Mouse (Mus musculus): Measurements from ENCODE around the gene Nxph4.

The Nxph4 gene

DNA sequence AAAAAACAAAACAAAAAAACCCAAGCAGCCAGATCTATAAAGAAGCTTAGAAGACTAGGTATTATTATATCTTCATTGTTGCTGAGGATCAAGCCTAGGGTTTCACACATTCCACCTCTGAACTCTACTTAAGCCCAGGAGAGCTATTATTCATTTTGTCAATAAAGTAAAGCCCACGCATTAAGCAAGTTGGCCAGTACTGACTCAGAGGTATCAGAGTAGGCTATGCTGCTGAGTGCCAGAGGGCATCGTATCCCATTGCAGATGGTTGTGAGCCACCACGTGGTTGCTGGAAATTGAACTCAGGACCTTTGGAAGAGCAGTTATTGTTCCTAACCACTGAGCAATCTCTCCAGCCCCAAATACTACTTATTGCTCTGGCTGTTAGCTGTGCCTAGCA lies 9.6 kb upstream of the Nxph4 start:
- in situ Hi-C loops (cut with MboI, MseI) = loop anchor here (5.0 kb wide), 1 partner anchor 37 kb away; no protein-coding TSS in a partner anchor

DNA sequence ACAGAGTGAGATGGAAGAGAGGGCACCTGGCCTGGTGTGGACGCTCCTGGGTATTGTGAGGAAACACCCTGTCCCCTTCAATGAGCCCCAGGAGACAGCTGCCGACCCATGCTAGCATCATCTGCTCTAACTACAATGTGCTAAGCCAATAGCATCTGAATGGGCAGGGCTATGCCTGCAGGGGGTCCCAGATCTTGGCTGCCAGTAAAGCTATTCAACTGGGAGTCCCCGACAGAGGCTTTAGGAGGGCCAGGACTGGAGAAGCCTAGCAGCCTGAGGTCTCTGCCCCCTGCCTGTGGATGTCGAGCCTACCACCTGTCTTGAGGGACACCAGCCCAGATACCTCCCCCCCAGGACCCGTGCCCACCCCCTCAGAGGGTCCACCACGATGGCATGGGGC lies 8.4 kb upstream of the Nxph4 start:
- in situ Hi-C loops (cut with MboI, MseI) = loop anchor here (5.0 kb wide), 1 partner anchor 35 kb away; no protein-coding TSS in a partner anchor

- in situ Hi-C loops (cut with MboI, MseI) = loop anchor here (5.0 kb wide), 1 partner anchor 35 kb away; no protein-coding TSS in a partner anchor
These were observed 7.7 kb upstream of the Nxph4 start for GRCm38 (mm10) chr10:127542084-127542483.

- in situ Hi-C loops (cut with MboI, MseI) = loop anchor here (5.0 kb wide), 1 partner anchor 34 kb away; no protein-coding TSS in a partner anchor
These were observed 7.2 kb upstream of the Nxph4 start for GRCm38 (mm10) chr10:127541510-127541909.

GRCm38 (mm10) chr10:127537854-127538583 lies 3.7 kb upstream of the Nxph4 start:
- in situ Hi-C loops (cut with MboI, MseI) = no loop called here

GRCm38 (mm10) chr10:127536586-127537314 lies 2.4 kb upstream of the Nxph4 start:
- in situ Hi-C loops (cut with MboI, MseI) = no loop called here

DNA sequence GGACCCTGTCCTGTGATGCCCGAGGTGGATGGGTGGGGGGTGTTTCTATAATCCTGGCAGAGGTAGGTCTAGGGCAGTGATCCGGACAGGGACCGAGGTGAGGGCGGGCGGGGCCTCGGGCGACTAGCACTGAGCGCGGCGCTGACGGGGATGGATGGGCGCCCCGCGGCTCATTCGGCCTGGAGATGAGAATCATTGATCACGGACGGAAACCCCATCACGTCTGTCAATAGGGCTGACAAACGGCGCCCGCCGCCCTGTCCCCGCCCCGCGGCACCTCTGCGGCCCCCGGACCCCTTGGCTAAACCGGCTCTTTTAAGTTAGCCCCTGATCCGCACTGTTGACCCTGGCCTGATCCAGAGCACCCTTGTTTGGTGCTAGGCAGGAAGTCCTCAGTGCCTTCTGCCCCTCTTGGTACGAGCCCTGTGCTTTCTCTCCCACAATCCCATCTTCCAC lies 598 bp upstream of the Nxph4 start:
- in situ Hi-C loops (cut with MboI, MseI) = no loop called here

- in situ Hi-C loops (cut with MboI, MseI) = no loop called here
These were observed 2.8 kb downstream of the Nxph4 start for GRCm38 (mm10) chr10:127531548-127531947.

GRCm38 (mm10) chr10:127530945-127531344 lies 3.4 kb downstream of the Nxph4 start:
- in situ Hi-C loops (cut with MboI, MseI) = no loop called here

- in situ Hi-C loops (cut with MboI, MseI) = no loop called here
These were observed 6.9 kb downstream of the Nxph4 start for GRCm38 (mm10) chr10:127527481-127527880.

GRCm38 (mm10) chr10:127526681-127527080 lies 7.7 kb downstream of the Nxph4 start:
- in situ Hi-C loops (cut with MboI, MseI) = no loop called here

GRCm38 (mm10) chr10:127526048-127526447 lies 8.3 kb downstream of the Nxph4 start:
- in situ Hi-C loops (cut with MboI, MseI) = no loop called here

- in situ Hi-C loops (cut with MboI, MseI) = no loop called here
These were observed 9.6 kb downstream of the Nxph4 start for GRCm38 (mm10) chr10:127524646-127525255.

- in situ Hi-C loops (cut with MboI, MseI) = no loop called here
These were observed 12.2 kb downstream of the Nxph4 start, which contains the start of gene Shmt2 for GRCm38 (mm10) chr10:127522088-127522581. TSS of gene Shmt2 (minus strand) at chr10:127522444.

DNA sequence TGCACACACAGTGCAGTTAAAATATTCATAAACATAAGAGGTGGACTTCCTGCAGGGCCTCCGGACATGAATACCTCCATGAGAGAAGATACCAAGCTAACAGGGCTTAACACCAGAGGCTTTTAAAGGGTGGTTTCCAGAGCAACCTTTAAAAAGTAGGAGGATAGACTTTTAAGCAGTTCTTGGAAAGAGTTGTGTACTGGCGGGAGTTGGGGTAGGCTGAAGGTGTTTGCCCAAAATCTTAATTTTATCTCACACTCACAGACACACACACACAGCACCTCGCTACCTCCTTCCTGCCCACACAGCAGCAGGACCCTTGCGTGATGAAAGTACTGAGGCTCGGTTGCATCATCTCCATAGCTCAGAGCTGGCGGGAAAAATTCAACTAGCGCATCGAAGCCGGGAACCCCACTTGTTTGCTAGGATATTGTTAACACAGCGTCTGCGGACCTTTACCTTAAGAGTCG lies 12.7 kb downstream of the Nxph4 start:
- in situ Hi-C loops (cut with MboI, MseI) = no loop called here

GRCm38 (mm10) chr10:127520714-127521357 lies 13.5 kb downstream of the Nxph4 start:
- in situ Hi-C loops (cut with MboI, MseI) = no loop called here

- in situ Hi-C loops (cut with MboI, MseI) = loop anchor here (10.0 kb wide), 1 partner anchor 565 kb away; the partner anchor contains the start of gene Atp5b
These were observed 14.3 kb downstream of the Nxph4 start for GRCm38 (mm10) chr10:127519903-127520713.

DNA sequence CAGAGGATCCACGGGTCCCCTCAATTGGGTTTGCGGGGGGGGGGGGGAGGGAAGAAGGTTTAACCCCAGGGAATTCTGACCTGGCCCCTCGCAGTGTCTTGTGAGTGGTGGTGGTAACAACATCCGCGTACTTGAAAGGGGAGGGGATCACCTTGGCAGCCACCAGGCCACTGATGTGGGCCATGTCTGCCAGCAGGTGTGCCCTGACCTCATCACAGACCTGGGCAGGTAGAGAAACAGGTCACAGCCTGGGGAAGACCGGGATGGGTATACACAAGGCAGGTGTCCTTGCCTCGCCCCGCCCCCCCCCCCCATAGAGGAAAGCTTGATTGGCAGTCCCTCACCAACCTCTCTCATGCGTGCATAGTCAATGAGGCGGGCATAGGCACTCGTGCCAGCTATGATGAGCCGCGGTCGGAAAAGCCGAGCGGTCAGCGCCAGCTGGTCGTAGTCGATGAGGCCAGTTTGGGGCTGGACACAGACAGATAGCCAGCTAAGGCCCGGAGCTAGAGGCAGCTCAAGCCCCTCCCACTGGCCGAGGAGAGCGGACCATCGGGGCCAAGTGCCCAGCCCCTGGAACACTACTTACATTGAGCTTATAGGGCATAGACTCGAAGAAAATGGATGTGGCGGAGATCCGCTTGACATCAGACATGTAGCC lies 15.2 kb downstream of the Nxph4 start:
- in situ Hi-C loops (cut with MboI, MseI) = loop anchor here (10.0 kb wide), 1 partner anchor 566 kb away; the partner anchor contains the start of gene Atp5b

GRCm38 (mm10) chr10:127517941-127518340 lies 16.4 kb downstream of the Nxph4 start:
- in situ Hi-C loops (cut with MboI, MseI) = loop anchor here (10.0 kb wide), 1 partner anchor 567 kb away; the partner anchor contains the start of gene Atp5b
